Mouse (Mus musculus): ENCODE results near the gene Zfp345.
"Not testable (repeated sequence)": the region's sequence is repeated elsewhere in the genome, so short reads cannot be mapped to it uniquely, and the experiment has no call there.

Gene Zfp345

GRCm38 (mm10) chr2:150484939-150485778 lies at the start of gene Zfp345:
Gene Zfp345 (minus strand): TSS chr2:150485091.
- DNase-seq = peak; percentile 2

- no peak for DNase-seq
Observed at GRCm38 (mm10) chr2:150525703-150526207, 40.9 kb upstream of the Zfp345 start.

GRCm38 (mm10) chr2:150512837-150513236 lies 27.9 kb upstream of the Zfp345 start:
- no peak for DNase-seq

- DNase-seq = not testable (repeated sequence)
Observed at GRCm38 (mm10) chr2:150500124-150500973, 15.5 kb upstream of the Zfp345 start.

GRCm38 (mm10) chr2:150493031-150493430 lies 8.1 kb upstream of the Zfp345 start:
- DNase-seq = no peak

GRCm38 (mm10) chr2:150451180-150451919 lies 33.5 kb downstream of the Zfp345 start, which contains the start of gene Zfp442:
Gene Zfp442 (minus strand): TSS chr2:150451486.
- DNase-seq = peak; percentile 88

GRCm38 (mm10) chr2:150439084-150439483 lies 45.8 kb downstream of the Zfp345 start:
- not testable (repeated sequence) for DNase-seq
